In the genomic region with DNA sequence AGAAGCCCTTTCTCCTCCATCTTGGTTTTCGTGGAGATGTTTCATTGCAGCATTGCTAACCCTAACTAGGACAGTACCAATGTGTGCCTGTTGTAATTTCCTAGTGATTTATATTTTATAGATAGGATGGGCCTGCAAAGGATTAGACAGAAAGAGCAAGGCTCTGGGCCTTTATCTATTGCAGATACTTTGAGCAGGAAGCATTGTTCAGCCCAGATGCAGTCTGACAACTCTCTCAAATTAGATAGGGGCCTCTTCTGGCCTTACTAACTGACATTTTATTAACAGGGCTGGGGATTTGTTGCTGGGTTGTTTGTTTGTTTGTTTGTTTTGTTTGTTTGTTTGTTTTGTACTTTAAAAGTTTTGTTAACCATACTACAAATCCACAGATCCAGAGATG, we compare ENCODE assay signal across 20 mouse cellular contexts. TPM values are rescaled to one million over a fixed set of nuclear protein-coding genes. Genes with fewer than 3 reads are reported as not detected.
A peak's percentile ranks its signal among the peaks of the same experiment; 100 is the strongest.
DNase-seq lines count a peak whose midpoint lies in the region; TF ChIP-seq lines count a peak whose summit lies in the region.
"Had no signal": no experiment of that assay in that cellular context is flagged by ENCODE, and none has a peak within 500 bp of the region (broad histone marks: within the 10 kb centered on the region; RNA-seq: fewer than 3 reads in every experiment).

No protein-coding gene starts in this region.

- TF ChIP-seq RAD21 in MEL (IDR thresholded peaks at IDR 0.05; ENCODE audit: low read depth, low read length): no peak

- no peak for TF ChIP-seq POLR2A in MEL (IDR thresholded peaks at IDR 0.05; ENCODE audit: control insufficient read depth in 1 of 2, insufficient read depth in 1 of 2, low read depth in 1 of 2, low read length in 2 of 2, poor library complexity in 1 of 2)

- TF ChIP-seq EP300 in MEL (IDR thresholded peaks at IDR 0.05; ENCODE audit: low read depth in 1 of 2, low read length in 2 of 2): peak; percentile 46 to 51; a peak in 2 of 4 replicates

- DNase-seq in layer of hippocampus, adult 2 months (ENCODE audit: low spot score in 2 of 2): no peak
- no peak for DNase-seq in layer of hippocampus, postnatal 25 days (ENCODE audit: extremely low spot score in 1 of 2, low spot score in 1 of 2)
- DNase-seq in MEL (ENCODE audit: low read depth, low spot score): peak; percentile 10
- no peak for DNase-seq in natural killer cell, adult 2 months (ENCODE audit: low spot score in 2 of 2)
- DNase-seq: adrenal gland, adult 2 months; adrenal gland, adult 8-10 months; adrenal gland, postnatal 10 days; adrenal gland, postnatal 14 days; adrenal gland, postnatal 25 days; adrenal gland, postnatal 36 days; B cell, adult 2 months; cerebellum, adult 11 months; cerebellum, adult 11-12 months; cerebellum, adult 18-20 months; cerebellum, adult 2 months had no signal

- no peak for TF ChIP-seq CTCF in layer of hippocampus, adult 2 months (conservative IDR thresholded peaks at IDR 0.05)
- TF ChIP-seq CTCF in MEL (IDR thresholded peaks at IDR 0.05 in 2 of 3, conservative IDR thresholded peaks at IDR 0.05 in 1 of 3; ENCODE audit: control insufficient read depth in 1 of 3, insufficient read depth in 1 of 3, low read depth in 2 of 3, low read length in 3 of 3, poor library complexity in 1 of 3, severe bottlenecking in 1 of 3): no peak

- no peaks in the 10 kb centered on the region for H3K4me1 ChIP-seq in MEL (ENCODE audit: control insufficient read depth in 1 of 2, insufficient read depth in 2 of 2, low read length in 2 of 2)

- H3K27me3 ChIP-seq in MEL (ENCODE audit: control insufficient read depth in 1 of 2, insufficient read depth in 2 of 2, low read length in 2 of 2): peaks cover 0 to 3% of the 10 kb centered on the region in 2 experiments; a peak in 2 of 4 replicates
- H3K27me3 ChIP-seq: Patski had no signal

- no peak overlapping the region for H3K9ac ChIP-seq in MEL (ENCODE audit: control insufficient read depth, low read depth, low read length, poor library complexity, severe bottlenecking)

- H3K4me3 ChIP-seq in layer of hippocampus, adult 2 months: no peak overlapping the region
- no peak overlapping the region for H3K4me3 ChIP-seq in MEL (ENCODE audit: control insufficient read depth in 1 of 2, insufficient read depth in 1 of 2, low read depth in 2 of 2, low read length in 2 of 2)

- H3K36me3 ChIP-seq in MEL (ENCODE audit: control insufficient read depth in 1 of 2, insufficient read depth in 2 of 2, low read length in 2 of 2): no peaks in the 10 kb centered on the region; a peak in 1 of 4 replicates
- H3K36me3 ChIP-seq: G1E had no signal

- no peaks in the 10 kb centered on the region for H3K9me3 ChIP-seq in MEL (replicated peaks; ENCODE audit: insufficient read depth, low read length)
- H3K9me3 ChIP-seq: G1E had no signal

- peak overlapping the region; percentile 77 for H3K27ac ChIP-seq in layer of hippocampus, adult 2 months
- H3K27ac ChIP-seq in MEL (ENCODE audit: control insufficient read depth, low read depth, low read length): no peak overlapping the region

- H3K79me2 ChIP-seq in MEL (ENCODE audit: control insufficient read depth, insufficient read depth, low read length, poor library complexity): no peaks in the 10 kb centered on the region

TF ChIP-seq in MEL, 35 proteins besides CTCF, POLR2A, EP300 and RAD21:
- TF ChIP-seq TBP (IDR thresholded peaks at IDR 0.05; ENCODE audit: low read depth, low read length) (no peak), KAT2A (conservative IDR thresholded peaks at IDR 0.05; ENCODE audit: low read depth, low read length) (no peak), NRF1 (IDR thresholded peaks at IDR 0.05; ENCODE audit: insufficient read depth, low read depth, low read length, poor library complexity, severe bottlenecking) (no peak), TAL1 (IDR thresholded peaks at IDR 0.05; ENCODE audit: low read length) (no peak), USF2 (IDR thresholded peaks at IDR 0.05; ENCODE audit: borderline replicate concordance in 1 of 2, insufficient read depth in 1 of 2, low read depth in 1 of 2, low read length in 2 of 2) (no peak), ZMIZ1 (IDR thresholded peaks at IDR 0.05; ENCODE audit: low read depth, low read length) (no peak), MAFK (IDR thresholded peaks at IDR 0.05; ENCODE audit: borderline replicate concordance, low read depth, low read length) (no peak), BHLHE40 (IDR thresholded peaks at IDR 0.05; ENCODE audit: borderline replicate concordance, low read depth, low read length) (no peak), GATA1 (IDR thresholded peaks at IDR 0.05; ENCODE audit: low read depth, low read length) (peak; percentile 52)

RNA-seq across cellular contexts. Expression of a gene that starts 25.4 kb away (rescaled TPM):
- total RNA-seq in layer of hippocampus, adult 2 months (2021): not detected
- total RNA-seq in layer of hippocampus, postnatal 25 days (2021): not detected
- not detected in 2 replicates for total RNA-seq in MEL (2012; rRNA removed)
- under 1 TPM in 1 of 2 experiments, not detected in 1; 0.13 TPM for polyA plus RNA-seq in MEL (2012; ENCODE audit: insufficient read depth in 1 of 2, insufficient read length in 2 of 2, low read depth in 1 of 2, low replicate concordance in 2 of 2, missing spikeins in 1 of 2)
- total RNA-seq: CH12.LX, G1E had no signal
- polyA plus RNA-seq: activated CD4-positive, CD25-positive, alpha-beta regulatory T cell, adult 4 months; CD4-positive, CD25-positive, alpha-beta regulatory T cell, adult 4 months; cerebellum, adult 2 months; Patski had no signal

RNA-seq across cellular contexts. Expression of a gene that starts 30.5 kb away (rescaled TPM):
- 100 to 1,000 TPM; 111 TPM for total RNA-seq in layer of hippocampus, adult 2 months (2021)
- 100 to 1,000 TPM; 100 to 121 TPM for total RNA-seq in layer of hippocampus, postnatal 25 days (2021)
- total RNA-seq in MEL (2012; rRNA removed): 4.1 and 4.5 TPM in 2 replicates
- polyA plus RNA-seq in MEL (2012; ENCODE audit: insufficient read depth in 1 of 2, insufficient read length in 2 of 2, low read depth in 1 of 2, low replicate concordance in 2 of 2, missing spikeins in 1 of 2): 1 to 10 TPM in 1 of 2 experiments, not detected in 1; 7.7 TPM

RNA-seq across cellular contexts. Expression of a gene that starts 54.2 kb away (rescaled TPM):
- 10 to 100 TPM; 96.6 to 98.6 TPM for total RNA-seq in layer of hippocampus, adult 2 months (2021)
- total RNA-seq in layer of hippocampus, postnatal 25 days (2021): 100 to 1,000 TPM; 102 to 107 TPM
- total RNA-seq in MEL (2012; rRNA removed): not detected in 2 replicates
- not detected for polyA plus RNA-seq in MEL (2012; ENCODE audit: insufficient read depth in 1 of 2, insufficient read length in 2 of 2, low read depth in 1 of 2, low replicate concordance in 2 of 2, missing spikeins in 1 of 2)
- polyA plus RNA-seq: G1E had no signal

Comparison
In these comparisons a context has a peak if more than half of its experiments do, and no peak if none do; other contexts are left out.
1. RNA of a gene that starts 30.5 kb away (total RNA-seq): 100 to 121 TPM in layer of hippocampus, postnatal 25 days and 111 TPM in layer of hippocampus, adult 2 months; 4.1 to 4.5 TPM in MEL; every median in the first group is over 10 times any median in the second.
2. RNA of a gene that starts 54.2 kb away (total RNA-seq): 102 to 107 TPM in layer of hippocampus, postnatal 25 days and 96.6 to 98.6 TPM in layer of hippocampus, adult 2 months; not detected in MEL; every median in the first group is over 10 times any median in the second.